Mouse (Mus musculus): ENCODE data around the gene Unc13b.

The Unc13b gene

DNA sequence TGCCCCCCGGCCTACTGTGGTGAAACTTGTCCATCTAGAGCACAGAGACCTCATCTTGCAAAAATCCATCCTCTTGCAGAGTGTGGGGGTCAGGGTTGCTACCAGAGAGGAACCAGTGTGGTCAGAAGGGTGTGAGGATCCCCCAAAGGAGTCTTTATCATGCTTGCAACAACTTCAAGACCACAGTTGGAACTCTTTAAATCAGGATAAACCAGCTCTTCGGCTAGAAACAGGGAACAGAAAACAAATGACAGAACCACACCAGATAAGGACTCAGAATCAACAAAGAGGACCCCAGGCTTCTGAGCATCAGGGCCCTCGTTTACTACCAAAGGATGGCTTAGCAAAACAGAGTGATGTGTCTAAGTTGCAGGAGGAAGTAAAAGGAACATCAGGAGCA, 157.7 kb downstream of the Unc13b start:
- DNase-seq (ENCODE audit: low spot score in 2 of 2) = no peak

DNA sequence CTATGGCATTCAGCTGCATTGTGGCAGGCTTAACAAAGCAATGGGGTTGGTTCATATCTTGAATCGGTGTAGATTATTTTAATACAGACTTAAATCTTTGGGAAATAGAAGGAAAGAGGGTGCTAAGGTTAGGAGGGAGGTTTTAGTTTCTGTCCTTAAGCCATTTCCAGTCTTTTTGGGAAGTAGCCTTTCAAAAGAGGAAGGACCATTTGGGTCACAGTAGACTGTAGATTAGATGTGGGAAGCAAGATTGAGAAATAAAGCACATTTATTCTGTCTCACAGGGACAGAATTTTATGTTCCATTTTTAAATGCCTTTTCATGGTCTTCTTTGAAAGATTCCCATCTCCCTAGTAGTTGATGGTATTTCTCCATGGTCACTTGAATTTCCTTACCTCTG, 159.2 kb downstream of the Unc13b start:
- DNase-seq (ENCODE audit: low spot score in 2 of 2) = no peak

DNA sequence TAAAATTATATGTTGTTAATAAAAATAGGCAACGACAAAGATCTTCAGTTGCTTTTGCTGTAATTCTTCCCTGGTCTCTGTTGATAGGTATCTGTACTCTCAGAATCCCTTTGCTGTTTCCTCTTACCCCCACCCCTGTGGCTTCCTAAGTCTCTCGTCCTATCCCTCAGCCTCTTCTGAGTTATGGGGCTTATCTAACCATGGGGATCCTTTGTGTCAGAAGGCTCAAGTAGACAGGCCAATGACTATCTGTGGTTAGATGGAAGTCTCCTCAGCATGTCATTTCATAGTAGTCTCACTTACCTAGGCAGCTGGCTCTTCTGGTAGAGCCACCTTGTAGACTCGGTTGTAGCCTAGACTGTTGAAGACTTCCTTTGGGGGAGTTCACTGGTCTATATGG, 173.1 kb downstream of the Unc13b start:
- DNase-seq (ENCODE audit: low spot score in 2 of 2) = no peak

GRCm38 (mm10) chr4:43232985-43233384, 174.2 kb downstream of the Unc13b start:
- no peak for DNase-seq (ENCODE audit: low spot score in 2 of 2)

DNA sequence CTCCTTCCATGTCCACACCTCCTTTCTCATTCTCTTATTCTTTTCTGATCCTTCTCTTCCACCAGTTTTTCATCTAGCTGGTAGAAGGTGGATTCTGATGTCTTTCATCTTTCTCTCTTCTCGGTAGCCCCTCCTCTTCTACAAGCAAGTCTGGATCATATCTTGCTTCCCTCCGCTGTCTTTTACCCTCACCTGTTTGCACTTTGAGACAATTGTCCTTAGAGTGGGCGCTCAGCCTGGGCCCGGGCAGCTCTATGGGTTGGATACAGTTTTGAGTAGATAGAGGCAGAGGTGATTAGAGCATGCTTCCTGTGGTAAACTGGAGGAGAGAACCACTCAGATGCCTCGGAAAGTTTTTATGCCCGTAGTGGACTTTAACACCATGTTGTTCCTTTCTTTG, 174.7 kb downstream of the Unc13b start:
- DNase-seq (ENCODE audit: low spot score in 2 of 2) = no peak

GRCm38 (mm10) chr4:43236898-43237297, 178.1 kb downstream of the Unc13b start:
- no peak for DNase-seq (ENCODE audit: low spot score in 2 of 2)

DNA sequence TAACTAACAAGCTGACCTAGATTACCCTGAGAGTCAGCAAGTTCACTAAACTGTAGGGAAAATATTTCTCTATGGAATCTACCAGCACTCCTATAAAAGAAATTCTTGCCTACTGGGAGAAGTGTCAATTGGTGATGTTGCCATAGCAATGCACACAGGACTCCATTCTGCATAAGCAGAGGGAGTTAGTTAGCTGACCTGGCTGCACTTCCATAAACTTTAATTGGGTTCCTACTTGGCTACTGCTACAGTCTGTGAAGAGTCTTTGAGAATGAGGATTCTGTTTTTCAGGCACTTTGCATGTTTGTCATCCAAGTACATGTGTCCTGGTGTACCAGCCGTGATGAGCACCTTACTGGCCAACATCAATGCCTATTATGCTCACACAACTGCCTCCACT, 182.0 kb downstream of the Unc13b start:
- DNase-seq (ENCODE audit: low spot score in 2 of 2) = no peak

GRCm38 (mm10) chr4:43244022-43244421, 185.3 kb downstream of the Unc13b start:
- DNase-seq (ENCODE audit: low spot score in 2 of 2) = no peak

GRCm38 (mm10) chr4:43245776-43246175, 187.0 kb downstream of the Unc13b start:
- DNase-seq (ENCODE audit: low spot score in 2 of 2) = no peak

- no peak for DNase-seq (ENCODE audit: low spot score in 2 of 2)
Measured at GRCm38 (mm10) chr4:43248026-43248425, 189.3 kb downstream of the Unc13b start.

- no peak for DNase-seq (ENCODE audit: low spot score in 2 of 2)
Measured at GRCm38 (mm10) chr4:43248909-43249308, 190.2 kb downstream of the Unc13b start.

DNA sequence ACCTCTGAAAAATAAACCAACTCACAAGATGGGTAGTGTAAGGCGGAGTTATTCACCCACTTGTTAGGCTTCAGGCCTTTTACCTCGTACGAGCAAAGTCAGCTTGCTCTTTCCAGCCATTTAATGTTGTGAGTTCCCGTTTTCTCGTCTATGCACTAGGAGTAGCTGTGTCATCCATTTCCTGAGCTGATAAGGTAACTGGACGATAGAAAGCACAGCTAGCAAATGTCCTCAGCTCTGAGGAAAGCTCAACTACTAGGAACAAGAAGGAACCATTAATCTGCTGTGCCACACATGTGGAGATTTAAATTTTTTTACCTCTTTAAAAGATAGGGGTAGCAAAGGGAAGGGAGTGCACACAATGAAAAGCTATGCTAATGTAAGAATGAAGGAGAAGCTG, 192.5 kb downstream of the Unc13b start:
- no peak for DNase-seq (ENCODE audit: low spot score in 2 of 2)

GRCm38 (mm10) chr4:43257040-43257439, 198.3 kb downstream of the Unc13b start:
- no peak for DNase-seq (ENCODE audit: low spot score in 2 of 2)

GRCm38 (mm10) chr4:43258556-43258955, 199.8 kb downstream of the Unc13b start:
- DNase-seq (ENCODE audit: low spot score in 2 of 2) = no peak

GRCm38 (mm10) chr4:43259435-43259834, 200.7 kb downstream of the Unc13b start:
- no peak for DNase-seq (ENCODE audit: low spot score in 2 of 2)

- DNase-seq (ENCODE audit: low spot score in 2 of 2) = no peak
Measured at GRCm38 (mm10) chr4:43260096-43260495, 201.3 kb downstream of the Unc13b start.

GRCm38 (mm10) chr4:43262821-43263220, 204.1 kb downstream of the Unc13b start:
- peak in 1 of 2 experiments; percentile 3 for DNase-seq (ENCODE audit: low spot score in 2 of 2)

DNA sequence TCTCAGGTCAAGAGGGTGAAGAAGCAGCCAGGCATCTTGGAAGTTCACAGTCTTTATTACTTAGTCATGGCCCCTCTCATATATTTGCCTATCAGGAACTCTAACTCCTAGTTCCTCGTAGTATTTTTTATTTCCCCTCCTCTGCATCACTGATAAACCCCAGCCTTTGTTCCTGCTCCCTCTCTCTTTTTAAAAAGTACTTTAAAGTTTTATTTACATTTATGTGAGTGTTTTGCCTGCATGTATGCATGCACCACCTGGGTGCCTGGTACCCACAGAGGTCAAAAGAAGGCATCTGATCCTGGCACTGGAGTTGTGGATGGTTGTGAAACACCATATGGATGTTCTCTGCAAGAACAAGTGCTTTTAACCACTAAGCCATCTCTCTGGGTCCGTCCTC, 207.4 kb downstream of the Unc13b start:
- DNase-seq (ENCODE audit: low spot score in 2 of 2) = no peak

DNA sequence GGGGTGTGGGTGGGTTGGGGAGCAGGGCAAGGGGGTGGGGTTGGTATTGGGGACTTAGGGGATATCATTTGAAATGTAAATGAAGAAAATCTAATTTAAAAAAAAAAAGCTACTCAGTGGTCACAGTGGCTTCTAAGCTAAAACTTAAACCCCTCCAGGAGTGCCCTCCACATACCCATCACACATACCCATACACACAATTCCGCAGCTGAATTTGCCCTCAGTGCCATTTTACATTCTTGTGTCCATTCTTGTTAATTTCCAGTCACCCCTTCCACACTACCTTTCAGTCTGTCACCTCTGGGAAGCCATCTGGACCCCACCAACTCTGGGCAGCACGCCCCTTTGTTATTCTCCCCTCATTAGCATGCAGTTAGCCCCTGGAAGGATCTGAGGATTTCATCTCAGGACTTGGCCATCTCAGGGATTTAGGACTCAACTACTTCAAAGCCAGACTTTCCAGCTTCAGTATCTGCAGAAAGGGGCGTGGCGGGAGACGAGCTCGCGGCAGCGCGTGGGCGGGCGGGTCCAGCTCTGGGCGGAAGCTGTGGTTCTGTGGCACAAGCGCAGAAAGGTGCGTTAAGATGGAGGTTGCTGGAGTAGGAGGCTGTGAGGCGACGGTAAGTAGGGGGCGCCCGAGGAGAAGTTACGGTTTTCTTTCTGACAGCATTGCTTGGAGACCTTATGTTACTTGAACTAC, 208.0 kb downstream of the Unc13b start, which contains the start of gene Atp8b5:
Gene Atp8b5, plus strand, starts transcription at position 537 of the 700 bp plus-strand sequence.
- DNase-seq (ENCODE audit: low spot score in 2 of 2) = peak; percentile 50 to 57

DNA sequence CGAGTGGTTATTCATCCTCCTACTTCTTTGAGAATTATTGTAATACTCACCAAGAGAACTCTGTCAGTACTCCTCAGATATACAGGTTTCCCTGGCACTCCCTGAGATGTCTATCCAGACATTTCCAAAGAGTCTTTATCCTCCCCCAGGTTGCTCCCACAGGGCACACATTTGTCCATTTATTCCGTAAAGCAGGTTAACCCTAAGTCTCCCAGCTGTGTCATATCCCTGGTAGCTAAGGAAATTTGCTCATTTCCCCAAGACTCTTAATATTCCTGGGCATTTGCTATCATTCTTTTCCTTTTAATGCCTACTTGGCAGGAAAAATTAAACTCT, 208.5 kb downstream of the Unc13b start:
- no peak for DNase-seq (ENCODE audit: low spot score in 2 of 2)

GRCm38 (mm10) chr4:43285476-43285875, 226.7 kb downstream of the Unc13b start:
- no peak for DNase-seq (ENCODE audit: low spot score in 2 of 2)

DNA sequence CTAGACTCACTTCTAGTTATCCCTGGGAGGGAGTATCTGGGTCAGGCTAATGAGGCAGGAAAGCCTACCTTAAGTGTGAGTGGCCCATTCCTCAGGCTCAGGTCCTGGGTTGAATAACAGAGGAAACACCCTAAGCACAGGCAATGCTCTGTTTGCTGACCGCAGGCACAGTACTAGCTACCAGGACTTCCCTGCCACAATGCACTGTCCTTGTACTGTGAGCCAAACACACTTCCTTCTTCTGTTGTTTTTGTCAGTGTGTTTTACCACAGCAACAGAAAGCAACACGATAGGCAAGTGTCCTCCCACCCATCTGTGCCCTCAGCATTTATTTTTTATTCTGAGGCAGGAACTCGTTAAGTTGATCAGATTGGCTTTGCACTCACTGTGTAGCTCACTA, 228.6 kb downstream of the Unc13b start:
- DNase-seq (ENCODE audit: low spot score in 2 of 2) = no peak

GRCm38 (mm10) chr4:43294001-43294400, 235.2 kb downstream of the Unc13b start:
- no peak for DNase-seq (ENCODE audit: low spot score in 2 of 2)

GRCm38 (mm10) chr4:43309696-43310338, 251.1 kb downstream of the Unc13b start:
- no peak for DNase-seq (ENCODE audit: low spot score in 2 of 2)

Data from spleen, postnatal 36 days (tissue).